Mouse (Mus musculus) G1E (cell line): ENCODE data around the gene Galnt15. TPM values are rescaled to one million over a fixed set of nuclear protein-coding genes. Genes with fewer than 3 reads are reported as not detected.

Experiments used
- ATAC-seq: 2 replicates; pipeline ENCODE4 v1.8.0; 2016; ENCODE audit warnings: mild to moderate bottlenecking; ENCODE audit not compliant: insufficient number of reproducible peaks, poor library complexity, low FRiP score, severe bottlenecking; ENCODE audit errors: extremely low read depth
- DNase-seq: peaks from one replicate; pipeline ENCODE4 v3.0.0; 2012; ENCODE audit warnings: low spot score
- H3K27me3 ChIP-seq: 2 replicates; pipeline ENCODE4 v1.6.1; 2012; ENCODE audit warnings: mild to moderate bottlenecking, low read length, inconsistent platforms; ENCODE audit not compliant: insufficient read depth
- H3K36me3 ChIP-seq: replicated peaks from 2 replicates; pipeline ENCODE3; 2012; ENCODE audit warnings: mild to moderate bottlenecking, inconsistent platforms
- H3K4me1 ChIP-seq: 2 replicates; pipeline ENCODE4 v1.6.1; 2012; ENCODE audit warnings: low read depth, low read length, inconsistent platforms, mixed read lengths; ENCODE audit not compliant: insufficient read depth
- H3K4me3 ChIP-seq: 2 replicates; pipeline ENCODE4 v1.5.1; 2012; ENCODE audit warnings: low read depth, mild to moderate bottlenecking, inconsistent platforms, low read length, moderate library complexity, mixed read lengths
- H3K9me3 ChIP-seq: replicated peaks from 2 replicates; pipeline ENCODE4 v1.6.1; 2012; ENCODE audit warnings: inconsistent platforms
- CTCF ChIP-seq: IDR thresholded peaks from 2 replicates; pipeline ENCODE4 v1.5.1; 2012; ENCODE audit warnings: low read depth, low read length, inconsistent platforms, mixed read lengths
- GATA1 ChIP-seq: IDR thresholded peaks from 2 replicates; pipeline ENCODE4 v1.6.1; 2012; ENCODE audit warnings: borderline replicate concordance, low read length, inconsistent platforms, mixed read lengths
- GATA2 ChIP-seq: IDR thresholded peaks from 2 replicates; pipeline ENCODE4 v1.6.1; 2012; ENCODE audit warnings: low read depth, low read length, inconsistent platforms, borderline replicate concordance
- POLR2AphosphoS5 ChIP-seq: IDR thresholded peaks from 2 replicates; pipeline ENCODE4 v1.6.1; 2012; ENCODE audit warnings: low read depth, low read length, inconsistent platforms; ENCODE audit not compliant: insufficient replicate concordance
- TAL1 ChIP-seq: conservative IDR thresholded peaks from 2 replicates; pipeline ENCODE4 v1.6.1; 2012; ENCODE audit warnings: low read depth, low read length, inconsistent platforms, mixed read lengths
- polyA plus RNA-seq: library from polyadenylated mRNA; stranded (reverse); fragments of >175 nt; gene quantifications from 2 replicates; pipeline ENCODE4 v1.2.3, GENCODE M21; 2012
- total RNA-seq, 2 experiments: library from RNA; stranded (forward) in 1 of 2; stranded (reverse) in 1 of 2; fragments of 200-1000 nt in 1 of 2; fragments of >200 nt in 1 of 2; fragmentation: Nextera tagmentation in 1 of 2; gene quantifications; 2 replicates each; pipeline ENCODE4 v1.2.3; 2014 to 2017

Gene Galnt15
- total and polyA plus RNA-seq, 3 experiments: 0.05 TPM; not detected in 2

GRCm38 (mm10) chr14:32093018-32093417 lies 64.2 kb downstream of the Galnt15 start:
- DNase-seq: no peak
- ATAC-seq: no peak
- Histone ChIP-seq H3K4me1 (peaks cover 29% of the 10 kb centered on the region), H3K27me3 (no peaks in the 10 kb centered on the region), H3K36me3 (peaks cover 92% of the 10 kb centered on the region), H3K4me3 (no peak overlapping the region), H3K9me3 (no peaks in the 10 kb centered on the region)
- TF ChIP-seq TAL1 (no peak), POLR2AphosphoS5 (no peak), CTCF (no peak), GATA2 (no peak)

DNA sequence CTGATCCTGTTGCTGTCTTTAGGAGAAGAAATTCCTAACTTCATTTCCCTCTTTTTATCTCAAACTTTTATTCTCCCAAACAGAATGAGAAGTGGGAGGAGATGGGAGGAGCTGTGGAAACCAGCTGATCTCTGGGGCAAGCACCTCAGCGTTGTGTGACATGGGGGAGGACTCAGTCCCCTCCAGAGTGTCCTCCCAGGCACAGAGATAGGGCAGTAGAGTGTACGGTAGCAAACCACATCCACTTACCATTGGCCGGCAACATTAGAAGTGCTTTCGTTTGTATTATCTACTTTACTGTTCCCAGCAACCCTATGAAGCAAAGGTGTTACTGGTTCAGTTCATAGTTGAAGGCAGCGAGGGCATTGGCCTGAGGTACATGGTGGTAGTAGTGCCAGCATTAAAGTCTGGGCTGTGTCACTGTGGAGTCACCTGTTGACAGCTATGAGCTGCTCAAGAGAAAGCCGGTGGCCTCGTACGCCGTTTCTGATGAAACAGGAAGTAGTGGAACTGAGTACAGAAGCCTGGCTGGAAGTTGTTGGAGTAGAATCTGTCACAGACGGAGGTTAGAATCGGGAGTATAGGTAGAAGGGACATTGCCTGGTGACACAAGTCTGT lies 64.8 kb downstream of the Galnt15 start:
- TF ChIP-seq POLR2AphosphoS5 (no peak), CTCF (no peak), TAL1 (no peak), GATA1 (no peak), GATA2 (no peak)
- peaks cover 95% of the 10 kb centered on the region for H3K36me3 ChIP-seq
- H3K9me3 ChIP-seq: no peaks in the 10 kb centered on the region
- DNase-seq: no peak
- H3K4me3 ChIP-seq: no peak overlapping the region
- H3K27me3 ChIP-seq: no peaks in the 10 kb centered on the region
- peaks cover 24% of the 10 kb centered on the region for H3K4me1 ChIP-seq
- no peak for ATAC-seq

DNA sequence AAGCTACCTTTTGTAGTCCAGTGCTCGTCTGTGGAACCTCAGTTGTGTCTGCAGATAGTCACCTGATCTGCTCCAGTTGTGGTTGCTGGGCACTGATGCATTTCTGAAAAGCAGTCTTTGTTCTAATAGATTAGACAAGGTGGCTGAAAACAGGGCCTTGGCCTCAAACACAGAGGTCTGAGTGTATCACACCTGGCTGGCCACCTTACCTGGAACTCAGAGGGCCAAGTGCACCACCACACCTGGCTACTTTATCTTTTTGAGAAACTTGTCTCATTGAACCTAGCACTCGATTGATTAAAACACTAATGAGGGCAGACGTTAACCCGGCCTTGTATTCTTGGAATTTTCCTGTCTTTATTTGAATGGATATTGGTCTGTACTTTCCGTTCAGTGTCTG lies 66.9 kb downstream of the Galnt15 start:
- Histone ChIP-seq H3K4me3 (no peak overlapping the region), H3K9me3 (no peaks in the 10 kb centered on the region; the same call in 1 of the 2 replicates), H3K27me3 (no peaks in the 10 kb centered on the region), H3K4me1 (peaks cover 12% of the 10 kb centered on the region), H3K36me3 (peaks cover 99% of the 10 kb centered on the region)
- no peak for ATAC-seq
- TF ChIP-seq TAL1: no peak
- no peak for TF ChIP-seq GATA2
- TF ChIP-seq GATA1: no peak
- no peak for TF ChIP-seq CTCF
- DNase-seq: no peak

- ATAC-seq (no peak), DNase-seq (no peak)
- H3K9me3 ChIP-seq: no peaks in the 10 kb centered on the region; the same call in 1 of the 2 replicates
- peaks cover 11% of the 10 kb centered on the region for H3K4me1 ChIP-seq
- H3K4me3 ChIP-seq: no peak overlapping the region
- no peak for TF ChIP-seq CTCF
- H3K27me3 ChIP-seq: no peaks in the 10 kb centered on the region
- H3K36me3 ChIP-seq: peaks cover 95% of the 10 kb centered on the region
Measured at GRCm38 (mm10) chr14:32096740-32097139, 68.0 kb downstream of the Galnt15 start.

GRCm38 (mm10) chr14:32097691-32098090 lies 68.9 kb downstream of the Galnt15 start:
- DNase-seq: no peak

GRCm38 (mm10) chr14:32098951-32099350 lies 70.2 kb downstream of the Galnt15 start:
- H3K4me1 ChIP-seq: peaks cover 3% of the 10 kb centered on the region; the same call in 1 of the 2 replicates
- no peak for DNase-seq
- ATAC-seq: no peak
- no peaks in the 10 kb centered on the region for H3K27me3 ChIP-seq
- H3K9me3 ChIP-seq: no peaks in the 10 kb centered on the region; the same call in 1 of the 2 replicates
- no peak overlapping the region for H3K4me3 ChIP-seq
- TF ChIP-seq CTCF: no peak
- no peak for TF ChIP-seq GATA2
- no peak for TF ChIP-seq GATA1
- no peak for TF ChIP-seq POLR2AphosphoS5
- TF ChIP-seq TAL1: no peak
- peaks cover 93% of the 10 kb centered on the region for H3K36me3 ChIP-seq

More at GRCm38 (mm10) chr14:32097691-32098090, 68.9 kb downstream of the Galnt15 start:
- TF ChIP-seq GATA2: no peak
- no peak for TF ChIP-seq CTCF
- TF ChIP-seq POLR2AphosphoS5: no peak
- no peak for TF ChIP-seq TAL1
- TF ChIP-seq GATA1: no peak
- no peaks in the 10 kb centered on the region; the same call in 1 of the 2 replicates for H3K9me3 ChIP-seq
- peaks cover 95% of the 10 kb centered on the region for H3K36me3 ChIP-seq
- no peaks in the 10 kb centered on the region for H3K27me3 ChIP-seq
- no peak for ATAC-seq
- peaks cover 11% of the 10 kb centered on the region for H3K4me1 ChIP-seq
- H3K4me3 ChIP-seq: no peak overlapping the region

GRCm38 (mm10) chr14:32103556-32103955 lies 74.8 kb downstream of the Galnt15 start:
- no peaks in the 10 kb centered on the region for H3K27me3 ChIP-seq
- DNase-seq: no peak
- H3K9me3 ChIP-seq: no peaks in the 10 kb centered on the region; the same call in 1 of the 2 replicates
- H3K36me3 ChIP-seq: peaks cover 59% of the 10 kb centered on the region
- no peak for ATAC-seq
- peaks cover 22% of the 10 kb centered on the region for H3K4me1 ChIP-seq
- H3K4me3 ChIP-seq: no peak overlapping the region
- TF ChIP-seq CTCF: no peak
- TF ChIP-seq POLR2AphosphoS5: no peak
- TF ChIP-seq GATA2: no peak
- TF ChIP-seq GATA1: no peak
- TF ChIP-seq TAL1: no peak
